Mouse (Mus musculus) liver, embryonic 14.5 days (tissue): Measurements from ENCODE around the gene A930033H14Rik. TPM values are rescaled to one million over a fixed set of nuclear protein-coding genes. Genes with fewer than 3 reads are reported as not detected.
A peak's percentile ranks its signal among the peaks of the same experiment; 100 is the strongest.

Experiments
- ATAC-seq: fragments of 200-750 bp; cut with Nextera tagmentation; 2 replicates; pipeline ENCODE4 v1.8.0; 2017; ENCODE audit warnings: moderate number of reproducible peaks, mild to moderate bottlenecking, moderate library complexity; ENCODE audit not compliant: insufficient read depth
- DNase-seq, 3 experiments: peaks; one replicate each; pipeline ENCODE4 v3.0.0-alpha.2; 2012 to 2013; ENCODE audit warnings: low read depth in 3 of 3, low spot score in 3 of 3
- H3K27ac ChIP-seq: fragments of 300-500 bp; sonication (generic); 2 replicates; pipeline ENCODE4 v1.5.1; 2014; ENCODE audit warnings: moderate library complexity, mild to moderate bottlenecking, control low read depth, inconsistent platforms
- H3K27me3 ChIP-seq: fragments of 300-500 bp; sonication (generic); 2 replicates; pipeline ENCODE4 v1.6.1; 2014; ENCODE audit warnings: mild to moderate bottlenecking, low read length, moderate library complexity; ENCODE audit not compliant: control insufficient read depth, insufficient read depth
- H3K36me3 ChIP-seq: fragments of 300-500 bp; sonication (generic); replicated peaks from 2 replicates; pipeline ENCODE4 v1.6.1; 2014; ENCODE audit warnings: low read depth; ENCODE audit not compliant: control insufficient read depth, insufficient read depth
- H3K4me1 ChIP-seq, 2 experiments: fragments of 200-500 bp in 1 of 2; fragments of 300-500 bp in 1 of 2; sonication (generic) in 1 of 2; replicated peaks; 2 replicates each; pipeline ENCODE4 v1.6.1; 2012 to 2014; ENCODE audit warnings: antibody characterized with exemption in 1 of 2, inconsistent platforms in 1 of 2, low read length in 1 of 2; ENCODE audit not compliant: control insufficient read depth in 2 of 2, insufficient read depth in 2 of 2
- H3K4me2 ChIP-seq: fragments of 300-500 bp; sonication (generic); 2 replicates; pipeline ENCODE4 v1.6.1; 2014; ENCODE audit warnings: low read depth, mild to moderate bottlenecking, control low read depth, moderate library complexity
- H3K4me3 ChIP-seq, 2 experiments: fragments of 200-500 bp in 1 of 2; fragments of 300-500 bp in 1 of 2; sonication (generic) in 1 of 2; 2 replicates each; pipeline ENCODE4 v1.5.1; 2012 to 2014; ENCODE audit warnings: low read depth in 2 of 2, low read length in 2 of 2, mild to moderate bottlenecking in 2 of 2, control low read depth in 1 of 2, inconsistent platforms in 1 of 2, moderate library complexity in 1 of 2; ENCODE audit not compliant: insufficient read depth in 1 of 2
- H3K9ac ChIP-seq: fragments of 300-500 bp; sonication (generic); replicated peaks from 2 replicates; pipeline ENCODE4 v1.6.1; 2014; ENCODE audit warnings: mild to moderate bottlenecking, control low read depth, moderate library complexity
- H3K9me3 ChIP-seq: fragments of 300-500 bp; sonication (generic); 2 replicates; pipeline ENCODE4 v1.6.1; 2016; ENCODE audit warnings: low read length, mixed read lengths; ENCODE audit not compliant: control insufficient read depth
- CTCF ChIP-seq: IDR thresholded peaks from 2 replicates; pipeline ENCODE4 v1.5.1; 2016; ENCODE audit warnings: antibody characterized with exemption, low read depth, control low read depth
- EP300 ChIP-seq: IDR thresholded peaks from 2 replicates; pipeline ENCODE4 v1.6.1; 2016; ENCODE audit warnings: antibody characterized with exemption, low read depth
- WGBS: fragments of 180-500 bp; shearing (Covaris S2); extraction: QIAGEN DNeasy Blood & Tissue Kit; methylation state at CpG from one replicate; pipeline ENCODE4 v1.1.7; 2014; ENCODE audit not compliant: insufficient replicate concordance; 5-methylcytosine and 5-hydroxymethylcytosine counted together
- polyA plus RNA-seq, 2 experiments: library from polyadenylated mRNA; depleted of rRNA in 1 of 2; stranded (reverse) in 1 of 2; unstranded in 1 of 2; fragments of >200 nt; fragmentation: Nextera tagmentation in 1 of 2; extraction: Ambion mirVana in 1 of 2; gene quantifications; 2 replicates each; pipeline versions ENCODE4 v1.2.1 to v1.2.3; 2012 to 2014

The A930033H14Rik gene
- polyA plus RNA-seq, 2 experiments, result 0.18 to 0.51 TPM

GRCm38 (mm10) chr10:69221148-69221547, 8.2 kb upstream of the A930033H14Rik start:
- no peak for DNase-seq

GRCm38 (mm10) chr10:69220296-69220695, 7.4 kb upstream of the A930033H14Rik start:
- Histone ChIP-seq H3K27me3 (no peaks in the 10 kb centered on the region), H3K36me3 (no peaks in the 10 kb centered on the region), H3K4me2 (no peak overlapping the region), H3K9ac (no peak overlapping the region), H3K27ac (no peak overlapping the region), H3K4me1 (peaks cover 2 to 20% of the 10 kb centered on the region in 2 experiments; a peak in 3 of 4 replicates), H3K9me3 (no peaks in the 10 kb centered on the region), H3K4me3 (no peak overlapping the region)
- no peak for DNase-seq
- WGBS, result 74% methylated on average over 6 of the region's 6 CpGs
- no peak for ATAC-seq
- TF ChIP-seq EP300 (no peak), CTCF (no peak)

More at GRCm38 (mm10) chr10:69221148-69221547, 8.2 kb upstream of the A930033H14Rik start:
- Histone ChIP-seq H3K27ac (no peak overlapping the region), H3K9me3 (no peaks in the 10 kb centered on the region), H3K4me2 (no peak overlapping the region), H3K4me3 (no peak overlapping the region), H3K36me3 (no peaks in the 10 kb centered on the region), H3K9ac (no peak overlapping the region), H3K27me3 (no peaks in the 10 kb centered on the region), H3K4me1 (peaks cover 2 to 20% of the 10 kb centered on the region in 2 experiments; a peak in 3 of 4 replicates)
- TF ChIP-seq CTCF, result no peak
- no peak for TF ChIP-seq EP300
- WGBS, result 72% methylated on average over 9 of the region's 9 CpGs
- no peak for ATAC-seq

GRCm38 (mm10) chr10:69219289-69219626, 6.4 kb upstream of the A930033H14Rik start:
- no peak overlapping the region for H3K4me2 ChIP-seq
- no peak for TF ChIP-seq CTCF
- TF ChIP-seq EP300, result no peak
- H3K27me3 ChIP-seq, result no peaks in the 10 kb centered on the region
- ATAC-seq, result no peak
- no peak overlapping the region for H3K4me3 ChIP-seq
- H3K4me1 ChIP-seq, result peaks cover 2 to 24% of the 10 kb centered on the region in 2 experiments; a peak in 3 of 4 replicates
- H3K36me3 ChIP-seq, result no peaks in the 10 kb centered on the region
- no peak overlapping the region for H3K27ac ChIP-seq
- H3K9ac ChIP-seq, result no peak overlapping the region
- DNase-seq, result no peak
- 42% methylated on average over 2 of the region's 2 CpGs for WGBS
- H3K9me3 ChIP-seq, result no peaks in the 10 kb centered on the region

- peaks cover 2 to 28% of the 10 kb centered on the region in 2 experiments; a peak in 3 of 4 replicates for H3K4me1 ChIP-seq
- DNase-seq, result no peak
- WGBS, result 36% methylated on average over 14 of the region's 14 CpGs
- H3K9ac ChIP-seq, result no peak overlapping the region
- H3K27ac ChIP-seq, result no peak overlapping the region
- no peak overlapping the region for H3K4me2 ChIP-seq
- no peaks in the 10 kb centered on the region for H3K9me3 ChIP-seq
- no peaks in the 10 kb centered on the region for H3K27me3 ChIP-seq
- TF ChIP-seq EP300, result peak; percentile 45; the same call in 1 of the 2 replicates
- no peak for TF ChIP-seq CTCF
- peak; percentile 61 for ATAC-seq
- H3K36me3 ChIP-seq, result no peaks in the 10 kb centered on the region
- H3K4me3 ChIP-seq, result no peak overlapping the region
Observed at GRCm38 (mm10) chr10:69218458-69219288, 5.8 kb upstream of the A930033H14Rik start.

- TF ChIP-seq EP300 (no peak), CTCF (no peak)
- no peak for ATAC-seq
- DNase-seq, result no peak
Observed at GRCm38 (mm10) chr10:69217127-69217690, 4.3 kb upstream of the A930033H14Rik start.

More at GRCm38 (mm10) chr10:69217127-69217690, 4.3 kb upstream of the A930033H14Rik start:
- 60% methylated on average over 4 of the region's 4 CpGs for WGBS
- no peak overlapping the region for H3K4me3 ChIP-seq
- no peak overlapping the region for H3K9ac ChIP-seq
- no peak overlapping the region for H3K4me2 ChIP-seq
- H3K4me1 ChIP-seq, result peaks cover 2 to 27% of the 10 kb centered on the region in 2 experiments; a peak in 3 of 4 replicates
- H3K9me3 ChIP-seq, result no peaks in the 10 kb centered on the region
- no peak overlapping the region for H3K27ac ChIP-seq
- H3K27me3 ChIP-seq, result peaks cover 13% of the 10 kb centered on the region
- no peaks in the 10 kb centered on the region for H3K36me3 ChIP-seq
